Mouse (Mus musculus): ENCODE results near the gene N4bp1. TPM values are rescaled to one million over a fixed set of nuclear protein-coding genes. Genes with fewer than 3 reads are reported as not detected.

N4bp1 gene
- polyA plus RNA-seq, 1 experiment from 2014 or later: 9.7 TPM

GRCm38 (mm10) chr8:86847091-86847490, 38.0 kb downstream of the N4bp1 start:
- H3K27ac ChIP-seq (replicated peaks): no peak overlapping the region
- H3K27me3 ChIP-seq (ENCODE audit: low read depth, poor library complexity, severe bottlenecking): no peaks in the 10 kb centered on the region
- 86% methylated on average over 3 of the region's 3 CpGs for WGBS
- peaks cover 3% of the 10 kb centered on the region for H3K4me1 ChIP-seq
- no peak for DNase-seq (ENCODE audit: low spot score)
- H3K4me3 ChIP-seq: no peak overlapping the region
- H3K36me3 ChIP-seq: peaks cover 92% of the 10 kb centered on the region
- H3K9me3 ChIP-seq (replicated peaks): no peaks in the 10 kb centered on the region

GRCm38 (mm10) chr8:86845875-86846274, 39.2 kb downstream of the N4bp1 start:
- no peak overlapping the region for H3K27ac ChIP-seq (replicated peaks)
- peaks cover 97% of the 10 kb centered on the region for H3K36me3 ChIP-seq
- H3K4me3 ChIP-seq: no peak overlapping the region
- 95% methylated on average over 5 of the region's 5 CpGs for WGBS
- no peaks in the 10 kb centered on the region for H3K27me3 ChIP-seq (ENCODE audit: low read depth, poor library complexity, severe bottlenecking)
- H3K9me3 ChIP-seq (replicated peaks): no peaks in the 10 kb centered on the region
- DNase-seq (ENCODE audit: low spot score): no peak
- H3K4me1 ChIP-seq: no peaks in the 10 kb centered on the region

- peaks cover 98% of the 10 kb centered on the region for H3K36me3 ChIP-seq
- WGBS: 92% methylated on average over 6 of the region's 6 CpGs
Observed at GRCm38 (mm10) chr8:86844856-86845255, 40.2 kb downstream of the N4bp1 start.

GRCm38 (mm10) chr8:86843896-86844295, 41.2 kb downstream of the N4bp1 start:
- peak; percentile 38 for DNase-seq (ENCODE audit: low spot score)
- H3K27me3 ChIP-seq (ENCODE audit: low read depth, poor library complexity, severe bottlenecking): no peaks in the 10 kb centered on the region
- no peak overlapping the region for H3K4me3 ChIP-seq
- H3K27ac ChIP-seq (replicated peaks): peak overlapping the region; percentile 49; the same call in 1 of the 2 replicates
- H3K36me3 ChIP-seq: peaks cover 99% of the 10 kb centered on the region
- WGBS: 73% methylated on average over 8 of the region's 8 CpGs
- no peaks in the 10 kb centered on the region for H3K9me3 ChIP-seq (replicated peaks)
- H3K4me1 ChIP-seq: no peaks in the 10 kb centered on the region

More at GRCm38 (mm10) chr8:86844856-86845255, 40.2 kb downstream of the N4bp1 start:
- Histone ChIP-seq H3K27ac (replicated peaks) (no peak overlapping the region), H3K4me1 (no peaks in the 10 kb centered on the region), H3K27me3 (ENCODE audit: low read depth, poor library complexity, severe bottlenecking) (no peaks in the 10 kb centered on the region), H3K4me3 (no peak overlapping the region), H3K9me3 (replicated peaks) (no peaks in the 10 kb centered on the region)
- no peak for DNase-seq (ENCODE audit: low spot score)

GRCm38 (mm10) chr8:86841556-86842309, 43.3 kb downstream of the N4bp1 start:
- WGBS: 92% methylated on average over 8 of the region's 8 CpGs
- Histone ChIP-seq H3K36me3 (peaks cover 83% of the 10 kb centered on the region), H3K9me3 (replicated peaks) (no peaks in the 10 kb centered on the region)

GRCm38 (mm10) chr8:86840120-86840693, 44.9 kb downstream of the N4bp1 start:
- Histone ChIP-seq H3K4me3 (no peak overlapping the region), H3K27ac (replicated peaks) (no peak overlapping the region), H3K4me1 (no peaks in the 10 kb centered on the region), H3K36me3 (peaks cover 68% of the 10 kb centered on the region), H3K9me3 (replicated peaks) (no peaks in the 10 kb centered on the region), H3K27me3 (ENCODE audit: low read depth, poor library complexity, severe bottlenecking) (no peaks in the 10 kb centered on the region)
- DNase-seq (ENCODE audit: low spot score): no peak
- WGBS: 96% methylated on average over 12 of the region's 12 CpGs

More at GRCm38 (mm10) chr8:86841556-86842309, 43.3 kb downstream of the N4bp1 start:
- Histone ChIP-seq H3K27ac (replicated peaks) (no peak overlapping the region), H3K4me1 (no peaks in the 10 kb centered on the region), H3K4me3 (no peak overlapping the region), H3K27me3 (ENCODE audit: low read depth, poor library complexity, severe bottlenecking) (no peaks in the 10 kb centered on the region)
- DNase-seq (ENCODE audit: low spot score): no peak

GRCm38 (mm10) chr8:86838707-86839438, 46.2 kb downstream of the N4bp1 start:
- no peak for DNase-seq (ENCODE audit: low spot score)
- no peaks in the 10 kb centered on the region for H3K4me1 ChIP-seq
- 97% methylated on average over 6 of the region's 6 CpGs for WGBS
- H3K27ac ChIP-seq (replicated peaks): no peak overlapping the region
- H3K9me3 ChIP-seq (replicated peaks): no peaks in the 10 kb centered on the region
- peaks cover 55% of the 10 kb centered on the region for H3K36me3 ChIP-seq
- H3K4me3 ChIP-seq: no peak overlapping the region
- no peaks in the 10 kb centered on the region for H3K27me3 ChIP-seq (ENCODE audit: low read depth, poor library complexity, severe bottlenecking)

GRCm38 (mm10) chr8:86837234-86837633, 47.8 kb downstream of the N4bp1 start:
- Histone ChIP-seq H3K27ac (replicated peaks) (no peak overlapping the region), H3K4me3 (no peak overlapping the region), H3K27me3 (ENCODE audit: low read depth, poor library complexity, severe bottlenecking) (no peaks in the 10 kb centered on the region), H3K9me3 (replicated peaks) (no peaks in the 10 kb centered on the region), H3K36me3 (peaks cover 39% of the 10 kb centered on the region), H3K4me1 (no peaks in the 10 kb centered on the region)
- WGBS: 71% methylated on average over 2 of the region's 2 CpGs
- no peak for DNase-seq (ENCODE audit: low spot score)

GRCm38 (mm10) chr8:86835881-86836280, 49.2 kb downstream of the N4bp1 start:
- Histone ChIP-seq H3K36me3 (peaks cover 25% of the 10 kb centered on the region), H3K4me3 (no peak overlapping the region), H3K27ac (replicated peaks) (no peak overlapping the region), H3K9me3 (replicated peaks) (no peaks in the 10 kb centered on the region), H3K4me1 (no peaks in the 10 kb centered on the region), H3K27me3 (ENCODE audit: low read depth, poor library complexity, severe bottlenecking) (no peaks in the 10 kb centered on the region)
- DNase-seq (ENCODE audit: low spot score): no peak

GRCm38 (mm10) chr8:86834496-86835260, 50.4 kb downstream of the N4bp1 start:
- H3K4me1 ChIP-seq: no peaks in the 10 kb centered on the region
- H3K9me3 ChIP-seq (replicated peaks): no peaks in the 10 kb centered on the region
- H3K27me3 ChIP-seq (ENCODE audit: low read depth, poor library complexity, severe bottlenecking): no peaks in the 10 kb centered on the region
- no peak for DNase-seq (ENCODE audit: low spot score)
- peaks cover 13% of the 10 kb centered on the region for H3K36me3 ChIP-seq
- no peak overlapping the region for H3K27ac ChIP-seq (replicated peaks)
- 88% methylated on average over 8 of the region's 8 CpGs for WGBS
- no peak overlapping the region for H3K4me3 ChIP-seq

- H3K4me3 ChIP-seq: no peak overlapping the region
- no peaks in the 10 kb centered on the region for H3K9me3 ChIP-seq (replicated peaks)
- no peaks in the 10 kb centered on the region for H3K27me3 ChIP-seq (ENCODE audit: low read depth, poor library complexity, severe bottlenecking)
- no peak overlapping the region for H3K27ac ChIP-seq (replicated peaks)
- peaks cover 6% of the 10 kb centered on the region; the same call in 1 of the 2 replicates for H3K36me3 ChIP-seq
- DNase-seq (ENCODE audit: low spot score): no peak
- WGBS: 89% methylated on average over 1 of the region's 1 CpGs
- no peaks in the 10 kb centered on the region for H3K4me1 ChIP-seq
Observed at GRCm38 (mm10) chr8:86833937-86834336, 51.1 kb downstream of the N4bp1 start.

- H3K4me1 ChIP-seq: peaks cover 7% of the 10 kb centered on the region; the same call in 1 of the 2 replicates
- DNase-seq (ENCODE audit: low spot score): no peak
- no peak overlapping the region for H3K4me3 ChIP-seq
- no peaks in the 10 kb centered on the region for H3K36me3 ChIP-seq
- H3K9me3 ChIP-seq (replicated peaks): no peaks in the 10 kb centered on the region
- H3K27me3 ChIP-seq (ENCODE audit: low read depth, poor library complexity, severe bottlenecking): no peaks in the 10 kb centered on the region
- 64% methylated on average over 2 of the region's 2 CpGs for WGBS
- no peak overlapping the region for H3K27ac ChIP-seq (replicated peaks)
Observed at GRCm38 (mm10) chr8:86828925-86829324, 56.1 kb downstream of the N4bp1 start.
